Mouse (Mus musculus) ES-Bruce4 (cell line): ENCODE results near the gene Rbms1. TPM values are rescaled to one million over a fixed set of nuclear protein-coding genes. Genes with fewer than 3 reads are reported as not detected.

Experiments
- H3K27ac ChIP-seq: 2 replicates; pipeline ENCODE4 v1.5.1; 2012; ENCODE audit warnings: low read length, inconsistent platforms; ENCODE audit not compliant: insufficient read depth
- H3K27me3 ChIP-seq: 2 replicates; pipeline ENCODE4 v1.6.1; 2012; ENCODE audit warnings: mild to moderate bottlenecking, low read length, inconsistent platforms; ENCODE audit not compliant: control insufficient read depth, poor library complexity, insufficient read depth, severe bottlenecking
- H3K36me3 ChIP-seq: 2 replicates; pipeline ENCODE4 v1.6.1; 2012; ENCODE audit warnings: inconsistent platforms, mild to moderate bottlenecking, low read length, moderate library complexity; ENCODE audit not compliant: control insufficient read depth, poor library complexity, insufficient read depth, severe bottlenecking
- H3K4me1 ChIP-seq: one replicate; pipeline ENCODE4 v1.8.1; 2011; ENCODE audit warnings: low read length; ENCODE audit not compliant: control insufficient read depth, insufficient read depth
- H3K4me3 ChIP-seq: 2 replicates; pipeline ENCODE4 v1.5.1; 2011; ENCODE audit warnings: low read depth, mild to moderate bottlenecking, low read length
- H3K9ac ChIP-seq: 2 replicates; pipeline ENCODE4 v1.6.1; 2012; ENCODE audit warnings: low read depth, mild to moderate bottlenecking, inconsistent platforms; ENCODE audit not compliant: poor library complexity, severe bottlenecking
- H3K9me3 ChIP-seq: replicated peaks from 2 replicates; pipeline ENCODE4 v1.6.1; 2012; ENCODE audit warnings: mild to moderate bottlenecking, low read length, inconsistent platforms; ENCODE audit not compliant: control insufficient read depth, poor library complexity, insufficient read depth, severe bottlenecking
- CTCF ChIP-seq: IDR thresholded peaks from one replicate; pipeline ENCODE4 v1.8.1; 2011; ENCODE audit warnings: low read depth, low read length
- EP300 ChIP-seq: IDR thresholded peaks from 2 replicates; pipeline ENCODE4 v1.6.1; 2011; ENCODE audit warnings: low read depth, low read length; ENCODE audit not compliant: insufficient read depth
- POLR2A ChIP-seq: IDR thresholded peaks from one replicate; pipeline ENCODE4 v1.8.1; 2011; ENCODE audit warnings: low read length; ENCODE audit not compliant: insufficient read depth
- polyA plus RNA-seq: library from polyadenylated mRNA; stranded (reverse); fragments of >200 nt; gene quantifications from 2 replicates; pipeline ENCODE4 v1.2.4, GENCODE M21; 2011; ENCODE audit warnings: low read depth; ENCODE audit not compliant: missing spikeins, insufficient read depth, insufficient read length

The Rbms1 gene
- polyA plus RNA-seq, 1 experiment, result 174 TPM

- H3K27me3 ChIP-seq, result no peaks in the 10 kb centered on the region
- no peak overlapping the region for H3K27ac ChIP-seq
- H3K4me1 ChIP-seq, result no peaks in the 10 kb centered on the region
- no peak overlapping the region for H3K9ac ChIP-seq
- H3K9me3 ChIP-seq, result no peaks in the 10 kb centered on the region
- no peak overlapping the region for H3K4me3 ChIP-seq
- no peaks in the 10 kb centered on the region for H3K36me3 ChIP-seq
- no peak for TF ChIP-seq EP300
- TF ChIP-seq POLR2A, result no peak
- no peak for TF ChIP-seq CTCF
These were observed 40.6 kb downstream of the Rbms1 start for GRCm38 (mm10) chr2:60922351-60922750.

- no peak overlapping the region for H3K4me3 ChIP-seq
- no peak overlapping the region for H3K9ac ChIP-seq
- H3K27ac ChIP-seq, result no peak overlapping the region
- H3K4me1 ChIP-seq, result no peaks in the 10 kb centered on the region
- TF ChIP-seq CTCF (no peak), POLR2A (no peak)
- no peaks in the 10 kb centered on the region for H3K36me3 ChIP-seq
- no peaks in the 10 kb centered on the region for H3K9me3 ChIP-seq
- H3K27me3 ChIP-seq, result no peaks in the 10 kb centered on the region
These were observed 42.9 kb downstream of the Rbms1 start for GRCm38 (mm10) chr2:60920076-60920475.

DNA sequence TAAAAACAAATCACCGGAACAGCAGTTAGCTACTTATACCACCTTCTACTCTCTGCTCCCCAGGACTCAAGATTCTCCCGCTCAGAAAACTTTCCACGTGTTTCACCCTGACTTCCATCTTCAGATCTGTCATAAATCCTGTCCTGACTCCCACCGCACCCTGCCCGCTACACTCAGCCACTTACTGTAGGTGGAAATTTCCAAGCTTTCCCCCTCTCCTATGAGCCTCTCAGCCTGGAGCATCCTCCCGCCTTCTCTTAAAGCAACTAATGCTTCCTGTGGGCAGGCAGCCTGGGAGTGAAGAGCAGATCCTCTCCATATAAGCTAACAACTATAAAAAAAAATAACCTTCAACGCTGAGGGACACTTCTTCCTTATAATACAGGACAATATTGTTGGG is 44.6 kb downstream of the Rbms1 start:
- Histone ChIP-seq H3K36me3 (no peaks in the 10 kb centered on the region), H3K27ac (no peak overlapping the region), H3K27me3 (no peaks in the 10 kb centered on the region), H3K4me1 (no peaks in the 10 kb centered on the region), H3K4me3 (no peak overlapping the region), H3K9ac (no peak overlapping the region), H3K9me3 (no peaks in the 10 kb centered on the region)
- TF ChIP-seq POLR2A (no peak), CTCF (no peak), EP300 (no peak)

DNA sequence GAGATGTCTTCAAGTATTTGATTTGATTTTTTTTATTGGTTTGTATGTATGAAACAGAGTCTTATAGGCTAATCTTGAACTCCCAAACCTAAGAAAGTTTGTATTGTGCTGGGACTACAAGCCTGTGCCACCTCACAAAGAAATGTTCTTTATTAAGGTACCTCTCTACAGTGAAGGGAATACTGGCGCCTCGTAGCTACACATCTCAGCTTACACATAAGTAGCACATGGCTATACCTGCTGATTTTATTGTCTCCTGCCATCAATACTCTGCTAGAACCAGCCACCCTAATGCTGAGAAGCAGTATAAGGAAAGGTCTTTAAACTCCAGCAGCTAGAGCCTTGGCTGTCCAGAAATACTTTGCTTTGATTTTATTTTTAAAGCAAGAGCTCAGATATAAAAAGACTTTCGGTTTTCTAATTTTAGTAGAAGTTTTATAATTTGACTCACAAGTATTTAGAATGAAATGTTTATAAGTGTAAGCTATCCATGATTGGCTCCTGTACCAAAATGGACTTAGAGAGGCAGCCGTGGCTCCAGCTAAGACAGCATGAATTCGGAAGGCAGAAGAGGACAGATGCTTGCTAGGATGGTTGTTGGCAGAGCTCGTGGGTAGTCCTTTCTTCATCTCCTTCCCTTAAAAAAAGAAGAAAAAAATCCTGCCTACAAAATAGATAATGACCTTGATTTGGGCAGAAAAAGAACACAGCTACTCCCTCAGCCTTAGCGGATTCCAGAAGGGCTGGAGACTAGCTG is 48.3 kb downstream of the Rbms1 start:
- H3K36me3 ChIP-seq, result no peaks in the 10 kb centered on the region
- H3K27me3 ChIP-seq, result no peaks in the 10 kb centered on the region
- H3K4me3 ChIP-seq, result no peak overlapping the region
- TF ChIP-seq EP300 (no peak), POLR2A (no peak), CTCF (no peak)
- no peaks in the 10 kb centered on the region for H3K4me1 ChIP-seq
- no peak overlapping the region for H3K9ac ChIP-seq
- H3K27ac ChIP-seq, result no peak overlapping the region
- no peaks in the 10 kb centered on the region for H3K9me3 ChIP-seq

DNA sequence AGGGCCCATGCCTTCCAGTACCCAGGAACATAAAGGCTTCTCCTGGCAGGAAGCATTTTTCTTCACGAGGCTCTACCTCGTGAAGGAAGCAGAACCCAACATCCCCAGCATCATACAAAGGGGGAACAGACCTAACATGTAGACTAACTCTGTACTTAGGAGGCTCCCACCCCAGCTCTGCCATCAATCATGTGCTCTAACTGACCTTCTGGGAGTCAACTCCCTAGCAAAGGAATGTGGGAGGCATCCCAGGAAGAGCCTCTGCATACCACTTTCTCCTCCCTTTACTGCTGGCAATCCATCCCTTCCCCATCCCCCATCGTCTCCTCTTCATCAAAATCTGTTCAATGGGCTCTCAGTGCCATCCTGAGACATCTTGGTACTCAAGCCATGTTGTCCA is 49.7 kb downstream of the Rbms1 start:
- Histone ChIP-seq H3K27ac (no peak overlapping the region), H3K36me3 (no peaks in the 10 kb centered on the region), H3K4me3 (no peak overlapping the region), H3K9me3 (no peaks in the 10 kb centered on the region), H3K9ac (no peak overlapping the region), H3K27me3 (no peaks in the 10 kb centered on the region), H3K4me1 (no peaks in the 10 kb centered on the region)
- TF ChIP-seq EP300, result no peak
- no peak for TF ChIP-seq POLR2A
- no peak for TF ChIP-seq CTCF

- Histone ChIP-seq H3K4me1 (no peaks in the 10 kb centered on the region), H3K36me3 (no peaks in the 10 kb centered on the region), H3K9ac (no peak overlapping the region), H3K4me3 (peak overlapping the region; percentile 29), H3K9me3 (no peaks in the 10 kb centered on the region), H3K27me3 (no peaks in the 10 kb centered on the region), H3K27ac (no peak overlapping the region)
- no peak for TF ChIP-seq EP300
- TF ChIP-seq CTCF, result no peak
- TF ChIP-seq POLR2A, result no peak
These were observed 51.3 kb downstream of the Rbms1 start for GRCm38 (mm10) chr2:60911716-60912115.
